Mouse (Mus musculus) liver, postnatal 0 days (tissue): ENCODE results near the gene Kirrel3.

Experiments used
- CTCF ChIP-seq: sonication (generic); IDR thresholded peaks from 2 replicates; pipeline ENCODE4 v1.5.1; 2016; ENCODE audit warnings: antibody characterized with exemption, low read depth
- EP300 ChIP-seq: IDR thresholded peaks from 2 replicates; pipeline ENCODE4 v1.6.1; 2016; ENCODE audit warnings: antibody characterized with exemption, low read depth, mild to moderate bottlenecking

GRCm38 (mm10) chr9:34447736-34448135 is 38.0 kb upstream of the Kirrel3 start:
- no peak for TF ChIP-seq EP300
- no peak for TF ChIP-seq CTCF
